Mouse (Mus musculus): ENCODE measurements around the gene Numa1. TPM values are rescaled to one million over a fixed set of nuclear protein-coding genes. Genes with fewer than 3 reads are reported as not detected.
"Not testable (repeated sequence)": the region's sequence is repeated elsewhere in the genome, so short reads cannot be mapped to it uniquely, and the experiment has no call there.

The Numa1 gene
- polyA plus RNA-seq, 1 experiment: 160 TPM

- Histone ChIP-seq H3K4me1 (ENCODE audit: control insufficient read depth, insufficient read depth, low read length) (no peaks in the 10 kb centered on the region), H3K4me3 (ENCODE audit: low read depth, low read length) (no peak overlapping the region), H3K27me3 (ENCODE audit: control insufficient read depth, insufficient read depth, low read length, poor library complexity, severe bottlenecking) (no peaks in the 10 kb centered on the region), H3K9ac (ENCODE audit: low read depth, poor library complexity, severe bottlenecking) (no peak overlapping the region), H3K36me3 (ENCODE audit: control insufficient read depth, insufficient read depth, low read length, poor library complexity, severe bottlenecking) (peaks cover 18% of the 10 kb centered on the region), H3K27ac (ENCODE audit: insufficient read depth, low read length) (no peak overlapping the region), H3K9me3 (replicated peaks; ENCODE audit: control insufficient read depth, insufficient read depth, low read length, poor library complexity, severe bottlenecking) (no peaks in the 10 kb centered on the region)
- TF ChIP-seq CTCF (IDR thresholded peaks at IDR 0.05; ENCODE audit: low read depth, low read length) (no peak), EP300 (IDR thresholded peaks at IDR 0.05; ENCODE audit: insufficient read depth, low read depth, low read length) (no peak), POLR2A (IDR thresholded peaks at IDR 0.05; ENCODE audit: insufficient read depth, low read length) (no peak)
Measured at GRCm38 (mm10) chr7:102025187-102026119, 91.5 kb downstream of the Numa1 start.

- H3K36me3 ChIP-seq (ENCODE audit: control insufficient read depth, insufficient read depth, low read length, poor library complexity, severe bottlenecking): peaks cover 45% of the 10 kb centered on the region
- H3K4me1 ChIP-seq (ENCODE audit: control insufficient read depth, insufficient read depth, low read length): no peaks in the 10 kb centered on the region
- no peak overlapping the region for H3K4me3 ChIP-seq (ENCODE audit: low read depth, low read length)
- no peak overlapping the region for H3K27ac ChIP-seq (ENCODE audit: insufficient read depth, low read length)
- no peak overlapping the region for H3K9ac ChIP-seq (ENCODE audit: low read depth, poor library complexity, severe bottlenecking)
- no peak for TF ChIP-seq POLR2A (IDR thresholded peaks at IDR 0.05; ENCODE audit: insufficient read depth, low read length)
- TF ChIP-seq CTCF (IDR thresholded peaks at IDR 0.05; ENCODE audit: low read depth, low read length): no peak
- TF ChIP-seq EP300 (IDR thresholded peaks at IDR 0.05; ENCODE audit: insufficient read depth, low read depth, low read length): no peak
- H3K27me3 ChIP-seq (ENCODE audit: control insufficient read depth, insufficient read depth, low read length, poor library complexity, severe bottlenecking): no peaks in the 10 kb centered on the region
- no peaks in the 10 kb centered on the region for H3K9me3 ChIP-seq (replicated peaks; ENCODE audit: control insufficient read depth, insufficient read depth, low read length, poor library complexity, severe bottlenecking)
Measured at GRCm38 (mm10) chr7:102034904-102035303, 101.0 kb downstream of the Numa1 start.

- no peaks in the 10 kb centered on the region for H3K9me3 ChIP-seq (replicated peaks; ENCODE audit: control insufficient read depth, insufficient read depth, low read length, poor library complexity, severe bottlenecking)
- H3K36me3 ChIP-seq (ENCODE audit: control insufficient read depth, insufficient read depth, low read length, poor library complexity, severe bottlenecking): peaks cover 45% of the 10 kb centered on the region
- H3K4me3 ChIP-seq (ENCODE audit: low read depth, low read length): no peak overlapping the region
- H3K9ac ChIP-seq (ENCODE audit: low read depth, poor library complexity, severe bottlenecking): no peak overlapping the region
- no peaks in the 10 kb centered on the region for H3K27me3 ChIP-seq (ENCODE audit: control insufficient read depth, insufficient read depth, low read length, poor library complexity, severe bottlenecking)
- H3K27ac ChIP-seq (ENCODE audit: insufficient read depth, low read length): no peak overlapping the region
- TF ChIP-seq CTCF (IDR thresholded peaks at IDR 0.05; ENCODE audit: low read depth, low read length): no peak
- TF ChIP-seq POLR2A (IDR thresholded peaks at IDR 0.05; ENCODE audit: insufficient read depth, low read length): no peak
- TF ChIP-seq EP300 (IDR thresholded peaks at IDR 0.05; ENCODE audit: insufficient read depth, low read depth, low read length): no peak
- no peaks in the 10 kb centered on the region for H3K4me1 ChIP-seq (ENCODE audit: control insufficient read depth, insufficient read depth, low read length)
Measured at GRCm38 (mm10) chr7:102035534-102035933, 101.6 kb downstream of the Numa1 start.

GRCm38 (mm10) chr7:102037318-102037717 is 103.4 kb downstream of the Numa1 start:
- TF ChIP-seq CTCF (IDR thresholded peaks at IDR 0.05; ENCODE audit: low read depth, low read length) (no peak), POLR2A (IDR thresholded peaks at IDR 0.05; ENCODE audit: insufficient read depth, low read length) (no peak), EP300 (IDR thresholded peaks at IDR 0.05; ENCODE audit: insufficient read depth, low read depth, low read length) (no peak)
- H3K9ac ChIP-seq (ENCODE audit: low read depth, poor library complexity, severe bottlenecking): no peak overlapping the region
- H3K4me1 ChIP-seq (ENCODE audit: control insufficient read depth, insufficient read depth, low read length): no peaks in the 10 kb centered on the region
- H3K9me3 ChIP-seq (replicated peaks; ENCODE audit: control insufficient read depth, insufficient read depth, low read length, poor library complexity, severe bottlenecking): no peaks in the 10 kb centered on the region
- no peak overlapping the region for H3K27ac ChIP-seq (ENCODE audit: insufficient read depth, low read length)
- H3K36me3 ChIP-seq (ENCODE audit: control insufficient read depth, insufficient read depth, low read length, poor library complexity, severe bottlenecking): peaks cover 42% of the 10 kb centered on the region
- H3K4me3 ChIP-seq (ENCODE audit: low read depth, low read length): no peak overlapping the region
- H3K27me3 ChIP-seq (ENCODE audit: control insufficient read depth, insufficient read depth, low read length, poor library complexity, severe bottlenecking): no peaks in the 10 kb centered on the region

- Histone ChIP-seq H3K4me1 (ENCODE audit: control insufficient read depth, insufficient read depth, low read length) (no peaks in the 10 kb centered on the region), H3K4me3 (ENCODE audit: low read depth, low read length) (no peak overlapping the region), H3K36me3 (ENCODE audit: control insufficient read depth, insufficient read depth, low read length, poor library complexity, severe bottlenecking) (peaks cover 24% of the 10 kb centered on the region), H3K27me3 (ENCODE audit: control insufficient read depth, insufficient read depth, low read length, poor library complexity, severe bottlenecking) (no peaks in the 10 kb centered on the region), H3K9me3 (replicated peaks; ENCODE audit: control insufficient read depth, insufficient read depth, low read length, poor library complexity, severe bottlenecking) (no peaks in the 10 kb centered on the region), H3K9ac (ENCODE audit: low read depth, poor library complexity, severe bottlenecking) (no peak overlapping the region), H3K27ac (ENCODE audit: insufficient read depth, low read length) (no peak overlapping the region)
- TF ChIP-seq EP300 (IDR thresholded peaks at IDR 0.05; ENCODE audit: insufficient read depth, low read depth, low read length): no peak
- TF ChIP-seq POLR2A (IDR thresholded peaks at IDR 0.05; ENCODE audit: insufficient read depth, low read length): no peak
- TF ChIP-seq CTCF (IDR thresholded peaks at IDR 0.05; ENCODE audit: low read depth, low read length): no peak
Measured at GRCm38 (mm10) chr7:102042314-102042713, 108.4 kb downstream of the Numa1 start.

- not testable (repeated sequence) for H3K27ac ChIP-seq (ENCODE audit: insufficient read depth, low read length); H3K9ac ChIP-seq (ENCODE audit: low read depth, poor library complexity, severe bottlenecking); H3K9me3 ChIP-seq (replicated peaks; ENCODE audit: control insufficient read depth, insufficient read depth, low read length, poor library complexity, severe bottlenecking); H3K4me3 ChIP-seq (ENCODE audit: low read depth, low read length); H3K27me3 ChIP-seq (ENCODE audit: control insufficient read depth, insufficient read depth, low read length, poor library complexity, severe bottlenecking); H3K4me1 ChIP-seq (ENCODE audit: control insufficient read depth, insufficient read depth, low read length); H3K36me3 ChIP-seq (ENCODE audit: control insufficient read depth, insufficient read depth, low read length, poor library complexity, severe bottlenecking)
Measured at GRCm38 (mm10) chr7:102048524-102048923, 114.6 kb downstream of the Numa1 start.
